Mouse (Mus musculus) neural tube, postnatal 0 days (tissue): Measurements from ENCODE around the gene Krt80. TPM values are rescaled to one million over a fixed set of nuclear protein-coding genes. Genes with fewer than 3 reads are reported as not detected.

Experiments
- microRNA counts: library from miRNA; unstranded; fragments of <30 nt; microRNA quantifications from one replicate; lab custom pipeline; 2015
- microRNA-seq: library from miRNA; unstranded; fragments of <30 nt; microRNA quantifications from one replicate; pipeline ENCODE4, GENCODE M21; 2016
- polyA plus RNA-seq: library from polyadenylated mRNA; unstranded; fragments of >200 nt; fragmentation: Nextera tagmentation; extraction: Ambion mirVana; gene quantifications from 2 replicates; pipeline ENCODE4 v1.2.1, GENCODE M21; 2015

The Krt80 gene
- 0.58 and 0.74 TPM in 2 replicates for polyA plus RNA-seq

GRCm38 (mm10) chr15:101370101-101370911 lies at the start of gene Krt80:
Gene Krt80 (minus strand): TSS chr15:101370162.

GRCm38 (mm10) chr15:101410775-101411174 lies 40.8 kb upstream of the Krt80 start, which contains the start of gene Krt7:
Gene Krt7 (plus strand): TSS chr15:101411043.

MicroRNA genes within 50 kb of the gene (microRNA counts, 519-probe panel; counts per million panel counts)
- 40.5 counts per million for microRNA mmu-miR-1941-3p (lab: Ali Mortazavi, UCI)
- 40.5 counts per million for microRNA mmu-miR-1941-5p (lab: Ali Mortazavi, UCI)

Small RNA genes lying within 50 kb of the gene (microRNA-seq; reads per million reads assigned to microRNA genes)
- gene Mir1941: 1.5 reads per million

Other genes starting within 250 kb of the Krt80 start
- 7.5 and 9.7 TPM in 2 replicates for gene Acvrl1, start 241.6 kb downstream of the Krt80 start, polyA plus RNA-seq
- 14.3 and 16.7 TPM in 2 replicates for gene Acvr1b, start 196.1 kb downstream of the Krt80 start, polyA plus RNA-seq
- 2.7 and 3.2 TPM in 2 replicates for gene Grasp, start 146.0 kb downstream of the Krt80 start, polyA plus RNA-seq
- gene Nr4a1, start 115.9 kb downstream of the Krt80 start, polyA plus RNA-seq: 11.8 and 15.2 TPM in 2 replicates
- gene Atg101, start 85.9 kb downstream of the Krt80 start, polyA plus RNA-seq: 63.2 and 67.3 TPM in 2 replicates
- 0.26 and 0.34 TPM in 2 replicates for gene 6030408B16Rik, start 77.0 kb downstream of the Krt80 start, polyA plus RNA-seq
- gene Krt7, start 40.9 kb upstream of the Krt80 start, polyA plus RNA-seq: 0.19 and 0.37 TPM in 2 replicates
- 1.1 and 1.2 TPM in 2 replicates for gene Krt87, start 68.6 kb upstream of the Krt80 start, polyA plus RNA-seq
- gene Krt88, start 77.6 kb upstream of the Krt80 start, polyA plus RNA-seq: not detected in 2 replicates
- gene Krt81, start 93.6 kb upstream of the Krt80 start, polyA plus RNA-seq: not detected in 2 replicates
- 0.13 and 0.14 TPM in 2 replicates for gene Krt86, start 103.3 kb upstream of the Krt80 start, polyA plus RNA-seq
- not detected in 2 replicates for gene Krt83, start 121.3 kb upstream of the Krt80 start, polyA plus RNA-seq
- gene Gm49425, start 147.1 kb upstream of the Krt80 start, polyA plus RNA-seq: 0.45 and 0.79 TPM in 2 replicates
- gene Krt84, start 162.7 kb upstream of the Krt80 start, polyA plus RNA-seq: 0.05 TPM in 1 of 2 replicates, not detected in the other
- not detected in 2 replicates for gene Krt82, start 180.5 kb upstream of the Krt80 start, polyA plus RNA-seq
- 0.11 and 0.28 TPM in 2 replicates for gene Krt90, start 192.8 kb upstream of the Krt80 start, polyA plus RNA-seq
- 0.24 and 0.31 TPM in 2 replicates for gene Krt75, start 203.7 kb upstream of the Krt80 start, polyA plus RNA-seq